Mouse (Mus musculus) liver, embryonic 11.5 days (tissue): Measurements from ENCODE around the gene Olfr1445. TPM values are rescaled to one million over a fixed set of nuclear protein-coding genes. Genes with fewer than 3 reads are reported as not detected.

ENCODE experiments used
- ATAC-seq: fragments of 200-750 bp; cut with Nextera tagmentation; replicated peaks from 2 replicates; pipeline ENCODE4 v1.8.0; 2017; ENCODE audit warnings: moderate number of reproducible peaks, mild to moderate bottlenecking, moderate TSS enrichment, moderate library complexity; ENCODE audit not compliant: low FRiP score
- DNase-seq: peaks from one replicate; pipeline ENCODE4 v3.0.0-alpha.2; 2017; ENCODE audit warnings: low spot score
- H3K27ac ChIP-seq: fragments of 300-500 bp; sonication (generic); 2 replicates; pipeline ENCODE4 v1.5.1; 2014; ENCODE audit warnings: mild to moderate bottlenecking, low read depth, low read length, control low read depth
- H3K27me3 ChIP-seq: fragments of 300-500 bp; sonication (generic); replicated peaks from 2 replicates; pipeline ENCODE4 v1.6.1; 2014; ENCODE audit warnings: low read length, mixed read lengths; ENCODE audit not compliant: control insufficient read depth, insufficient read depth
- H3K36me3 ChIP-seq: fragments of 300-500 bp; sonication (generic); 2 replicates; pipeline ENCODE4 v1.6.1; 2014; ENCODE audit warnings: mild to moderate bottlenecking, low read length, moderate library complexity, mixed read lengths; ENCODE audit not compliant: control insufficient read depth, insufficient read depth
- H3K4me1 ChIP-seq: fragments of 300-500 bp; sonication (generic); replicated peaks from 2 replicates; pipeline ENCODE4 v1.6.1; 2014; ENCODE audit warnings: low read length, mixed read lengths; ENCODE audit not compliant: control insufficient read depth, insufficient read depth
- H3K4me2 ChIP-seq: fragments of 300-500 bp; sonication (generic); 2 replicates; pipeline ENCODE4 v1.6.1; 2014; ENCODE audit warnings: mild to moderate bottlenecking, control low read depth, moderate library complexity
- H3K4me3 ChIP-seq: fragments of 300-500 bp; sonication (generic); 2 replicates; pipeline ENCODE4 v1.5.1; 2014; ENCODE audit warnings: low read depth, low read length, control low read depth
- H3K9ac ChIP-seq: fragments of 300-500 bp; sonication (generic); 2 replicates; pipeline ENCODE4 v1.6.1; 2014; ENCODE audit warnings: low read depth, low read length, control low read depth
- H3K9me3 ChIP-seq: fragments of 300-500 bp; sonication (generic); 2 replicates; pipeline ENCODE4 v1.6.1; 2016; ENCODE audit warnings: low read length, inconsistent platforms, mixed read lengths; ENCODE audit not compliant: control insufficient read depth
- WGBS: fragments of 180-500 bp; shearing (Covaris S2); extraction: QIAGEN DNeasy Blood & Tissue Kit; methylation state at CpG from one replicate; pipeline ENCODE4 v1.1.7; 2014; 5-methylcytosine and 5-hydroxymethylcytosine counted together
- polyA plus RNA-seq: library from polyadenylated mRNA; unstranded; fragments of >200 nt; fragmentation: Nextera tagmentation; extraction: Ambion mirVana; gene quantifications from 2 replicates; pipeline ENCODE4 v1.2.1, GENCODE M21; 2014

Gene Olfr1445
- polyA plus RNA-seq, result not detected in 2 replicates

DNA sequence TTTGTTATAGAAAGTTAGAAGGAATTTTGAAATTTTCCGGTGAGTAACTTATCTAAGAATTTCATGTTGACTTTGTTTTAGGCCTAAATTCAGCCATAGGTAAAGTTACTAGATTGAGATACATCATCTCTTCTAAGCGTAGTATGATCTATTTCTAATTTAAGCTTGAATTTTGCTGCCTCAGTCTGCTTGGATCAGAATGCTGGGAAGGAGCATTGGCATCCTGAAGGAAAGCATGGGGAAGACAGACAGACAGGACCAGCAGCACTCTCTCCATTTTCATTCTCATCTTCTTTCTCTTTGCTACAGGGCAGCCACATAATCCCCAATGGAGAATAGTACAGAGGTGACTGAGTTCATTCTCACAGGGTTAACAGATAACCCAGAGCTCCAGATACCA, at the start of gene Olfr1445:
TSS of gene Olfr1445 (plus strand) at position 301 of the 400 bp plus-strand sequence.
- Histone ChIP-seq H3K9me3 (no peaks in the 10 kb centered on the region), H3K4me1 (no peaks in the 10 kb centered on the region), H3K9ac (no peak within 1 kb of the TSS), H3K4me3 (no peak within 1 kb of the TSS), H3K27me3 (no peaks in the 10 kb centered on the region), H3K36me3 (no peaks in the 10 kb centered on the region), H3K4me2 (no peak within 1 kb of the TSS), H3K27ac (no peak within 1 kb of the TSS)
- no peak for ATAC-seq
- WGBS, result 80% methylated on average over 2 of the region's 2 CpGs
- no peak for DNase-seq

DNA sequence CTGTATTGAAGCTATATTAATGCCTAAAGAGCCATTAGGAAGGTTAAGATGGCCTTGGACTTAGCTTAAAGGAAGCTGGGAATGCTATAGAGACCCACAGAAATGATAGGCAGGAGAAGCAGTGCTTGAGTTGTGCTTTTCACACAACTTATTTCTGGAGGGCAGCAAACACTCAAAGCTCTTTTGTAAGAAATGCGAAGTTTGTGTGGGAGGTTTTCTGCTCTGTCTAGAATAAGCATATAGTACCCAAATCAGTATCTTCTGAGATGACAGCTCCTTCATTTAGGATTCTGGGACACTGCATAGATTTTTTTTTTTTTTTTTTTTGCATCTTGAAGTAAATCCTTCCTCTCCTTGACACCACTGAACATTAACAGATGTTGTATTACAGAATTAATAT, 45.1 kb upstream of the Olfr1445 start:
- no peaks in the 10 kb centered on the region for H3K27me3 ChIP-seq
- no peaks in the 10 kb centered on the region for H3K9me3 ChIP-seq
- H3K4me1 ChIP-seq, result no peaks in the 10 kb centered on the region
- 76% methylated on average over 1 of the region's 1 CpGs for WGBS
- no peak overlapping the region for H3K9ac ChIP-seq
- no peak overlapping the region for H3K4me3 ChIP-seq
- no peaks in the 10 kb centered on the region for H3K36me3 ChIP-seq
- H3K27ac ChIP-seq, result no peak overlapping the region
- DNase-seq (no peak), ATAC-seq (no peak)
- H3K4me2 ChIP-seq, result no peak overlapping the region

GRCm38 (mm10) chr19:12846382-12846781, 37.3 kb upstream of the Olfr1445 start, which contains the start of gene Gm5244:
Gene Gm5244, plus strand, starts transcription at chr19:12846682.
- no peak for ATAC-seq

DNA sequence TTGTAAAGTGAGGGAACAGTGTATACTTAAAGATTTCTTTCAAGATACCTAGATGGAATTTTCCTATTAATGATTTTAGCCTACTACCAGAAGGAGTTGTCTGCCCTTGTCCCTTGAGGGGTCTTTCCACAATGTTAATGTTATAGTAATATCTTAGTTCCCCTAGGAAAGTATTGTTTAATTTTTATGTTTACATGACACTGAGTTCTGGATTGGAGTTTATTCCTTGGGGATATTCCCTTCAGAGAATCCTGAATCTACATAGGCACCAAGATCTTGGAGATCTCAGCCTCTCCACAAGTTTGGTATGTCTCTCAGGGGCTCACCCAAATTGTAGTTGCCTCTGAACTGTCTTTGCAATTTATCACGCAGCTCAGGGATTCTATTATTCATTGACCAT, 26.7 kb upstream of the Olfr1445 start, which contains the start of gene Olfr1444:
TSS of gene Olfr1444 (plus strand) at position 301 of the 400 bp plus-strand sequence.
- H3K27ac ChIP-seq, result no peak within 1 kb of the TSS
- H3K27me3 ChIP-seq, result no peaks in the 10 kb centered on the region
- no peak within 1 kb of the TSS for H3K4me2 ChIP-seq
- no peak for DNase-seq
- no peaks in the 10 kb centered on the region for H3K9me3 ChIP-seq
- no peak for ATAC-seq
- H3K4me1 ChIP-seq, result no peaks in the 10 kb centered on the region
- no peaks in the 10 kb centered on the region for H3K36me3 ChIP-seq
- H3K4me3 ChIP-seq, result no peak within 1 kb of the TSS
- no peak within 1 kb of the TSS for H3K9ac ChIP-seq
- WGBS, result 54% methylated on average over 1 of the region's 1 CpGs

More at GRCm38 (mm10) chr19:12846382-12846781, 37.3 kb upstream of the Olfr1445 start, which contains the start of gene Gm5244:
- no peak within 1 kb of the TSS for H3K9ac ChIP-seq
- no peak within 1 kb of the TSS for H3K4me3 ChIP-seq
- H3K36me3 ChIP-seq, result no peaks in the 10 kb centered on the region
- no peaks in the 10 kb centered on the region for H3K9me3 ChIP-seq
- DNase-seq, result no peak
- H3K4me2 ChIP-seq, result no peak within 1 kb of the TSS
- no peaks in the 10 kb centered on the region for H3K27me3 ChIP-seq
- H3K4me1 ChIP-seq, result no peaks in the 10 kb centered on the region
- H3K27ac ChIP-seq, result no peak within 1 kb of the TSS

DNA sequence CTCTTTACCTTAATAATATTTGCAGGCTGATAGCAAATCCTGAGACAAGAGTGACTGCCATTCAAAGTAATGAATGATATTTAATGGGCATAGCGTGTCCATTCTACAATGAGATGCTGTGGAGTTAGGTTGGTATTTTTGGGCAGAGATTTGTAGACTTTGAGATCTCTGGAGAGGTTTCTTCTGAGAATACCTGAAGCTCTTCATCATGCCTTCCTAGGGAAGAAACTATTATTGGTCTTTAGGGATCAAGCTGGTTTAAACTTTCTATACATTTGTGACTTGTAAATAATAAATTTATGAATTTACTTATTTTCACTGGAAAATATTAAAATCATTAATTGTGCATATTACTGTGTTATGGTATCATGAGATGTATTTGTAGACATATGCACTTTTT, 9.8 kb downstream of the Olfr1445 start, which contains the start of gene Olfr1446:
TSS of gene Olfr1446 (minus strand) at position 101 of the 400 bp plus-strand sequence.
- Histone ChIP-seq H3K27me3 (no peaks in the 10 kb centered on the region), H3K9ac (no peak within 1 kb of the TSS), H3K27ac (no peak within 1 kb of the TSS), H3K4me3 (no peak within 1 kb of the TSS), H3K9me3 (no peaks in the 10 kb centered on the region), H3K4me2 (no peak within 1 kb of the TSS), H3K4me1 (no peaks in the 10 kb centered on the region), H3K36me3 (no peaks in the 10 kb centered on the region)
- WGBS, result 57% methylated on average over 1 of the region's 1 CpGs
- ATAC-seq (no peak), DNase-seq (no peak)

- ATAC-seq (no peak), DNase-seq (no peak)
- Histone ChIP-seq H3K36me3 (no peaks in the 10 kb centered on the region), H3K4me1 (no peaks in the 10 kb centered on the region), H3K4me3 (no peak within 1 kb of the TSS), H3K4me2 (no peak within 1 kb of the TSS), H3K27ac (no peak within 1 kb of the TSS), H3K27me3 (no peaks in the 10 kb centered on the region), H3K9me3 (no peaks in the 10 kb centered on the region), H3K9ac (no peak within 1 kb of the TSS)
- WGBS, result 75% methylated on average over 1 of the region's 1 CpGs
Measured at GRCm38 (mm10) chr19:12903643-12904042, 20.0 kb downstream of the Olfr1445 start, which contains the start of gene Olfr1447. Gene Olfr1447, minus strand, starts transcription at chr19:12903743.

DNA sequence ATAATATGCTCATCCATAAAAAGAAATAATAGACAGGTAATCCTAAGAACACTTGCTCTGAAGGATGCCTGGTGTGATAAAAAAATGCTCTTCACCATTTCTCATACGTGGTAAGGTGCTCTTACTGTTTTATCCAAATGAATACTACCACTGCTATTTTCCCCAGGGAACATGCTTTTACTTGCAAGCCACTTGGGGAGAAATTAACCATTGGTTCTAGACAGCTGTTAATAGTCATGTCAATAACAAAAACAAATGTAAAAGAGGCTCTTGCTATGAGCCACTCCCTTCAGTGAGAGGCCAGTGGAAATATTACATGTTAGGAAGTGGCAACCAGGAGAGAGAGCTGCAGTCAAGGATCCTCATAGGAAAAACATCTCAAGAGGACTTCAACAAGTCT, 40.7 kb downstream of the Olfr1445 start, which contains the start of gene Olfr1448:
TSS of gene Olfr1448 (minus strand) at position 101 of the 400 bp plus-strand sequence.
- WGBS, result 65% methylated on average over 1 of the region's 1 CpGs
- Histone ChIP-seq H3K36me3 (no peaks in the 10 kb centered on the region), H3K27ac (no peak within 1 kb of the TSS), H3K4me3 (no peak within 1 kb of the TSS), H3K9ac (no peak within 1 kb of the TSS), H3K4me1 (no peaks in the 10 kb centered on the region), H3K9me3 (no peaks in the 10 kb centered on the region), H3K4me2 (no peak within 1 kb of the TSS), H3K27me3 (no peaks in the 10 kb centered on the region)
- no peak for DNase-seq
- ATAC-seq, result no peak

GRCm38 (mm10) chr19:12930540-12930939, 46.9 kb downstream of the Olfr1445 start, which contains the start of gene Olfr1449:
Gene Olfr1449, plus strand, starts transcription at chr19:12930840.
- ATAC-seq (no peak), DNase-seq (no peak)
- Histone ChIP-seq H3K4me3 (no peak within 1 kb of the TSS), H3K4me1 (no peaks in the 10 kb centered on the region), H3K36me3 (no peaks in the 10 kb centered on the region), H3K4me2 (no peak within 1 kb of the TSS), H3K9me3 (no peaks in the 10 kb centered on the region), H3K27ac (no peak within 1 kb of the TSS), H3K9ac (no peak within 1 kb of the TSS), H3K27me3 (no peaks in the 10 kb centered on the region)
